Mouse (Mus musculus): ENCODE data around the gene Kif27.
A peak's percentile ranks its signal among the peaks of the same experiment; 100 is the strongest.
"Not testable (repeated sequence)": the region's sequence is repeated elsewhere in the genome, so short reads cannot be mapped to it uniquely, and the experiment has no call there.

Gene Kif27

DNA sequence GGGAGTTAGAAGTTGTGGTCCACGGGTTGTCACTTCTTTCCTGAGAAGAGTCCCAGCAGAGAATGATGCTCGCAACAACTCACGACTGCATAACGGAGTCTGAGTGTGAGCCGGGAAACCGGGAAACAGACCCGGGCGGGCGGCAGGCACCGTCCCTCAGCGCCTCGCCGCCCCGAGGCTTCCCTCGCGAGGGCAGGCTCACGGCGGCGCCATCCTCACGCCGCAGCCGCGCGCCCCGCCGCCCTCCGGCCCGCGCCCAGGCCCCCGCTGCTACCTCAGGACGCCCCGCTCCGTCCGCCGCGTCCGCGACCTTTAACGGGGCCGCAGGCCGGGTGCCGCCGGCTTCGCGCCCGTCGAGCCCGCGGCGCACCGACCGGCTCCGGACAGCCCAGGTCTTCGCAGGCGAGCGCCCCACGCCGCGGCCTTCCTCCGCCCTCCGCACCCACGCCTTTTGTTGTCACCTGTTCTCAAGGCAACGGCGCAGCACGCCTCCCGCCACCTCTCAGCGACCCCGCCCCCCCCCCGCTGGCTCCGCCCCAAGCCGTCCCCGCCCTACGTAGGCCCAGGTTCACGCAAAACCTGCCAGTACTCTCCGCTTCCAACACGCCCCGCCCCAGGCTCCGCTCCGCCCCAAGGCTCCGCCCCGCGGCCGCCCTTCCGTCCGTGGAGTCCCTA, at the start of gene Kif27:
Gene Kif27, minus strand, starts transcription at position 494 of the 675 bp plus-strand sequence.
- no peak for DNase-seq (ENCODE audit: low spot score)

DNA sequence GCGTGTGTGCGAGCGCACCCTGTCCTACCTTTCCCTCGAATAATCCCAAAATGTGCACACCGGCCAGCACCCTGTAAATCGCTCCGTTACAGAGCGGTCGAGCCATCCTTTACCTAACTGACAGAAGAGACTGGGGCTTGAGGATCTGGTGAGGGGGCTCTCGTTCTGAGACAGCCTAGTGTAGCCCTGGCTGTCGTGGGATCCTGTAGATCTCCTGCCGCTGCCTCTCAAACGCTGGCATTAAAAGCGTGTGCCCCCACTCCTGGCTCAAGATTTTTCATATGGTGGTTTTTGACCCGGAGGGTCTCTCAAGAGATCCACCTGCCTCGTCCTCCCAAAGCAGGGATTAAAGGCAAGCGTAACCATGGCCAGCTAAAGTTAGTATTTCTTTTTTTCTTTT, 44.3 kb upstream of the Kif27 start, which contains the start of gene Hnrnpk:
Gene Hnrnpk, minus strand, starts transcription at position 101 of the 400 bp plus-strand sequence.
- not testable (repeated sequence) for DNase-seq (ENCODE audit: low spot score)

DNA sequence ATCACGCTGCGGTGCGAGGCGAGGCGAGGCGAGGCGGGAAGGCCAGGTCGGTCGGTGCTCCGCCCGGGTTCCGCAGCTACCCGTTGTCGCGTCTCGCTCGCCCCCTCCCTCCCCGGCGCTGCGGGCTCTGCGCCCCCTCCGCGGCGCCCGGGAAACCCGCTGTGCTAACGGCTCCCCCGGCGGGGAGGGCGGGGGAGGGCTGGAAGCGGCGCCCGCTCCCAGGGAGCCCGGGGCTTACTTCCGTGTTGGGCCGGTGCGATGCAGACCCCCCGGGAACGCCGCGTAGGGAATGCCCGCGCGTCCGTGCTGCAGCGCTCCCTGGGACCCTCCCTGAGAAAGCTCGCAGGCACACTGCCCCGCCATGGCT, 43.8 kb upstream of the Kif27 start:
- no peak for DNase-seq (ENCODE audit: low spot score)

DNA sequence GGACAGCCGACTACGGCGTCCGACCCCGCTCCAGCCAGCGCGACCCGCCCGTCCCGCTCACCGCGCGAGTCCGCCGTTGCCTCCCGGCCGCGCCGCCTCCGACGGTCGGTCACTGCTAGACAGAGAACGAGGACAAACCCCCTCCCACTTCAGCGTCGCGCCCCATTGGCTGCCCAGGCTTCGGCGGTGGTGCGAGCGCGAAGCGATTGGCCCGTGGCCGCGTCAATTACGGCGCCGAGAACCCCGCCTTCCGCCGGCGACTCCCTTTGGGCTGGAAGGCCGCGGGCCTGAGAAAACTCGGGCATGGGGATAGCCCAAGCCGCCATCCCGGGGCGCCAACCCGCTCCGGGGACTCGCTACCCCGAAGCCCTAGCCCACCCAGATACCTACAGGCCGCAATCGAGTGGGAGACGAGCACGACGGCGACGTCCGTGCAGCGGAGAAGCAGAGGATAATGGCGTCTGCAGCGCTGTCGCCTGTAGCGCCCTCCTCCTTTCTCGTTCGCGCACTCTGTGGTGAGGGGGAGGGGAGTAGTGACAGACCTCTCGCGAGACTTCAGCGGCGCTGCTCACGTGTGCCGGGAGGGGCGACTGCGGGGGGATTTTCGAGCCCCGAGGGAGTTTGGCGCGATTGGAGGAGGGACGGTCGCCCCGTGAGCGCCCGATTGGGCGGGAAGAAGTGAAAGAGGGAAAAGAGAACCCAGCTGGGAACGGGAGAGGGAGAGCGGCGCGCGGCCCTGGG, 43.3 kb upstream of the Kif27 start, which contains the start of gene Rmi1:
Gene Rmi1, plus strand, starts transcription at position 246 of the 741 bp plus-strand sequence.
- DNase-seq (ENCODE audit: low spot score) = peak; percentile 96

DNA sequence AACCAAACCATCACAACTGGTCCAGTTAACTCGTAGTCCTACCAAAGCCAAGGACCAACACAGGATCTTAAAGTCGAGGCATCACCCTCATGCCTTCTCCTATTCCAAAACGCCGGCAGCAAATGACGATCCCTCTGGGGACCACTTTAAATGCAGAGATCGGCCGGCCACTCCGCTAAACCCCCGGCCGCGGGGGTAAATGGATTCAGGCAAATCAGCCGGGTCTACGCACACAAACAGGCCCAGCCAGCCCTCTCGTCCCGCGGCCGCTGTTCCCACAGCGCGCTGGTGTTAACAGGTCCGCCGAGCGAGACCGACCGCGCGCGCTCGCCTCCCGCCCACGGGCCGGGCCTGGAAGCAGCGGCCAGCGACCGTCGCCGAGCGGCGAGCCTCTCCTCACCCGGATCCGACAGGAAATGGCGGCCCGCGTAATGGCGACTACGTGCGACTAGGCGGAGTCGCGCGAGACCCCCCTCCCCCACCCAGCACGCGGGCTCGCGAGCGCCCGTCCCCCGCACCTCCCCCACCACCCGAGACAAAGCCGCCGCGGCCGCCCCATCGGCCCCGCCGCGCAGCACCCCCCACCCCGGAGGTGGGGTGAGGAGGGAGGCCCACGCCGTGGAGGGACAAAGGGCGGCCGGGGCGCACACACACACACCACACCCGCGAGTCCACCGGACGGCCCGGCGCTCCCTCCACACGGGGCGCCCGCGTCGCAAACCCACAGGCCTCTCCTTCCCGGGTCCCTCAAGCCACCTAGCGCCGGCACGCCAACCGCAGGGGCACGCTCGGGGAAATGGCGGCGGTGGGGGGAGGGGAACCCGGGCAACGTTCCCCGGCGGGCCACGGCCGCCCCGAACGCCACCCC, 42.4 kb upstream of the Kif27 start:
- no peak for DNase-seq (ENCODE audit: low spot score)

DNA sequence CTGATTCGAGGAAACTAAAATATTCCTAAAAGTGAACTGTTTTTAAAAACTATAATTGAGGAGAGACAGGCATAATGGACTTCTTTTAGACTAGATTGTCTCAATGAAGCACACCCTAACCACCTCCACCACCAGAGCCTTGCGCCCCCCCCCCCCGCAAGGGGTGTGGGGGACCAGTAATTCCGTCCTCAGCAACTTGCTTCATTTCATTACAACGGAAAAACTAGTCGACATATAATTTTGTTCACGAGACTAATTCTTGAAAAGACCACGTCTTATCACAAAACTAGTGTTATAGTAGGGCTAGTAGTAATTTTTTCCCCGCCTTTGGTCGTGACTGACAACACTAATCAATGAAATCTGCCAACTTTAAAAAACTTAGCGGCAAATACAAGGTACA, 41.7 kb upstream of the Kif27 start:
- DNase-seq (ENCODE audit: low spot score) = no peak

DNA sequence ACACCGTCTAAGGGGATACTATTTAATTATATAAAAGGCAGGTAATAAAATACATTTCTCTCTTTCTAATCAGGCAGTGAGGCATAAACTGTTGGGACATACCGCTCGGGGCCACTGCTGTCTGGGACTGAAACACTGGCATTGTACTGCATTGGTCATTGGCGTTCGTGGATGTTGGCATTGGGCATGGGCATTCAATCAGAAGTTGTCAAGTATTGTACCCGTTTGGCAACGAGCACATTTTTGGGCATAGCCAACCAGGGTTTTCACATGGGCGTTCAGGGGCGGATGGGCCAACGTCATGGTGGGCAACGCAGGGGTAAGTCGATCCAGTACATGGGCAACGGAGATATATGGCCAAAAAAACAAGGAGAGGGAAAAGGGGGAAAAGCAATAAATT, 38.7 kb upstream of the Kif27 start:
- no peak for DNase-seq (ENCODE audit: low spot score)

DNA sequence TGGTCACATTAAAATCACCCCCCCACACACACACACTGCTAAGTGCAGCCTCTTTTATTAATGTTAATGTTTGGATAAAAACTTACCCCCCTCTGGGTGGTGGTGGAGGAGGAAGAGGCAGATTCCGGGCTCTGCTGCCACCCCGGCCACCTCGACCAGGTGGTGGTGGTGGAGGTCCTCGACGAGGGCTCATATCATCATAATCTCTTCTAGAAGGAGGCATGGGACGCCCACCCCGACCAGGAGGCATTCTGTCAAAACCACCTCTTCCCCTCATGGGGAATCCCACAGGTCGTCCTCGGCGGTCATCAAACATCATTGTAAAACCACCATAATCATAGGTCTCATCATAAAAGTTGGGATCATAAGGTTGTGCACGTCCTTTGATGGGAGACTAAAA, 35.5 kb upstream of the Kif27 start:
- DNase-seq (ENCODE audit: low spot score) = not testable (repeated sequence)

DNA sequence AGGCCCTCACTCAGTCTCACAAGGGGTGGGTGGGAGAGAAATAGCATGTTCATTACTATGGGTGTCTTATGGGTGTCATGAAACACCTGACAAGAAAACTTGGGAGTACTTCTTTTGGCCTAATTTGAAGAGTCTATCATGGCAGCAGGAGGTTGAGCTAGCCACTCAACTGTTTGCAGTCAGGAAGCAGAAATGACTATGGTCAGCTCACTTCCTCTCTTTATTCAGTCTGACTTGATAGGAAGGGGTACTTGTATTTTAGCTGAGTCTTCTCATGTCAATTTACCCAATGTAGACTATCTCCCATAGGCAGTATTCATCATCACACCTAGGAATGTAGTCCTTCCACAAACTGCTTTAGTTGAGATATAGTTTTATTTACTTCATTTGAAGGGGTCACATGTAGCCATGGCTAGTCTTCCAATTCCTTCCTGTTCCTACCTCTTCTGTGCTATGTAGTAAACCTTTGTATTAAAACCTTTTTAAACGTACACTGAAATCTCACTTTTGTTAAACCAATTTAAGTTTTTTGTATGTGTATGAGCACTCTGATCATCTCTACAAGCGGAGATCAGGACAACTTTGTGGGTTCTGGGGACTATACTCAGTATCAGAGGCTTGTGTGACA, 30.5 kb upstream of the Kif27 start:
- DNase-seq (ENCODE audit: low spot score) = no peak

DNA sequence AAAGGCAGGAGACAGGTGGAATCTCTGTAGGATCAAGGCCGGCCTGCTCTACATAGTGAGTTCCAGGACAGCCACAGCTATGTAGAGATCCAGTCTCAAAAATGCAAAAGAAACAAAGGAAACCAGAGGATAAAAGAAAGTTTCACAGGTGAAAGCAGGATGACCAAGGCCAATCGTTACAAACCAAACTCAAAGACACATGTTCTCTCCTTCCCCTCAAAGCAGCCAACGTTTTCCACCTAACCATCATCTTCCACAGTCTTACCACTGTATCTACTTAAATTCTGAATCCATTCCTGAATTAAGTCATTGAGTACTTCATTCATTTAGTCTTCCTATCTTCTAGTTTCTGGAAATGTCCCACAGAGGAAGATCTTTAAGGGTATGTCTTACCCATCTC, 29.5 kb upstream of the Kif27 start:
- DNase-seq (ENCODE audit: low spot score) = no peak

DNA sequence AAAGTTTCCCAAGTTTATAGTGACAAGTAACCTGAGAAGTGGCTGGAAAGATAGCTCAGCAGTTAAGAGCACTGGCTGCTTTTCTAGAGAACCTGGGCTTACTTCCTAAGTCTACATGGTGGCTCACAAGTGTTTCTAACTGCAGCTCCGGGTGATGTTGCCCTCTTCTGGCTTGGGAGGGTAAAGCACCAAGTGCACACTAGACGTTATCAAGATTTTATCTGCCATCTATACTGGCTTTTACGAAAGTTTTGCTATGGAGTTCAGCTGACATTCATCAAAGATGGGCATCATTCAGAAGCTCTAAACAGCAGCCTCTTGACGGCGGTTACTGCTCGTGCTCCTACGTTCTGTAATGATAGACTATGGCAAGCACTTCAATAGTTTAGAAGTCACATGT, 29.0 kb upstream of the Kif27 start:
- DNase-seq (ENCODE audit: low spot score) = peak; percentile 48

DNA sequence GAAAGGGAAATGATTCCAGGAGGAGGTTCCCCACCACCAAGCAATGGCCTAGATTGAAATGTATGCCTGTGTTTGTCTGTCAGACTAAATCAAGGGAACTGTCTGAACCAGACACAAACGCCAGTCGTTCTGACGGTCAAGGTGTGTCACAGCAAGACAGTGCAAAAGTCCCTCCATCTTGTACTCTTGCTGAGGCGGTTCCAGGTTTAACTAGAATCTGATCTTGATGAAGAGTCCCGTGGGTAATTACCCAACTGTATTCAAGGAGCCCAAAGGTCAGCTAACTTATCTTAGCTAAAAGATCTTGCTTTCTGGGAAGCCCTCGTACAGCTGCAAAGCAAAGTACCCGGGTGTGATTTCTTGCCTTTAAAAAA, 26.6 kb upstream of the Kif27 start:
- DNase-seq (ENCODE audit: low spot score) = no peak

DNA sequence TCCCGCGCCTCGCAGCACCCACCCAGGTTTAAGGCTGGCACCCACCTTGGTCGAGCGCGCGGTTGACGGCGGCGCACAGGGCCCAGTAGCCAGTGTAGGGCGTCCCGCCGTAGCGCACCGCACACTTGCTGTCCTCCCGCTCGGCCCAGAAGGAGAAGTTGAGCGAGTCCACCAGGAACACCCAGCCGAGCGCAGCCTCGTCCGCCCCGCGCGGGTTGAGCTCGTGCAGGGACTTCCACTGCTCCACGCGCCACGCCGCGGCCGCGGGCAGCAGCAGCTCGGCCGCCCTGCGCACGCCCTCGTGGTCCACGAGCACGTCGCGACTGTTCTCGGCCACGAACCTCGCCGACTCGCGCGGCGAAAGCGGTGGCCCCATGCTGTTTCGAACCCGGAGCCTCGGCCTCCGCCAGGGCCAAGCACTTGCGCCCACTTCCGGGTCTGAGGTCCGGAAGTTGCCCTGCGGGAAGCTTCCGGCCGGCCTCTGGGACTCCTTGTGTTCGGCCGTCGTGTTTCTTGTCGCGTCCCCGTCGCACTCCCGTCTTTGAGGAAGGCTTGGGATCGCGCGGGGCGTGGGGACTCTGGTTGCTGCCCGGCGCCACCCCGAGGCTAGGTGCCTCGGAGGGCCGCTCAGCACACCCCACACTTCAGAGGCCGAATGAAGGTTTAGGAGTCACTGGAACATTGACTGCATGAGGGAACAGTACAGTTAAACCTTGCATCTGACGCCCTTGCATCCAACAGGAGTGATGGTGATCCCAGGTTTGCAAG, 26.0 kb upstream of the Kif27 start, which contains the start of gene 2210016F16Rik:
Gene 2210016F16Rik, minus strand, starts transcription at position 447 of the 768 bp plus-strand sequence.
- DNase-seq (ENCODE audit: low spot score) = no peak

DNA sequence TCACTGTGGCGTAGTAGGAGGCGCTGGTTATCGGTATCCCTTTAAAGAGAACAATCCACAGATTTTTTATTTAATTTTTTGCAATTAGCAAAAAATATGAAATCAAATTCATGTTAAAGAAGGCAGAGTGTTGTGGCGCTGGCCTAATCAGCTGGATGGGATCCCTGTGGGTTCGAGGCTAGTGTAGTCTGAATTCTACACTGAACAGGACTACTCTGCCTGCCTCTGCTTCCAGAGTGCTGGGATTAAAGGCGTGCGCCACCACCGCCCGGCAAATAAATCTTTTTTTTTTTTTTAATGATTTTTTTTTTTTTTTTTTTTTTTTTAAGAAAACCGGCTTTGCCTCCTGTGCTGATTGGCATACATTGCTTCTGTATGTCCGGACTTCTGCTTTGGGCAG, 25.4 kb upstream of the Kif27 start:
- DNase-seq (ENCODE audit: low spot score) = no peak

DNA sequence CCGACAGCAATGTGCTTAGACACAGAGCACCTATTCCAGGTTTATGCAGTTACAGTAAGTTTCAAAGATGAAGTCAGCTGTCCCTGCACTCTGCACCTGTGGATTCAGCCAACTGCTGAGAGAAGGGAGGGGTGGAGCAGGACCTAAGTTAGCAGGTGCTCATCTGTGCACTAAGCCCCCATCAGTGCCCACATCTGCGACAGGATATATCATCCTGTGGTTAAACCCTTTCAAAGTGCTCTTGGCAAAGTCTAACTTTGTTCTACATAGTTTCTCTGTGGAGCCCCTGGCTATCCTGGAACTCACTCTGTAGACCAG, 14.2 kb upstream of the Kif27 start:
- DNase-seq (ENCODE audit: low spot score) = no peak

DNA sequence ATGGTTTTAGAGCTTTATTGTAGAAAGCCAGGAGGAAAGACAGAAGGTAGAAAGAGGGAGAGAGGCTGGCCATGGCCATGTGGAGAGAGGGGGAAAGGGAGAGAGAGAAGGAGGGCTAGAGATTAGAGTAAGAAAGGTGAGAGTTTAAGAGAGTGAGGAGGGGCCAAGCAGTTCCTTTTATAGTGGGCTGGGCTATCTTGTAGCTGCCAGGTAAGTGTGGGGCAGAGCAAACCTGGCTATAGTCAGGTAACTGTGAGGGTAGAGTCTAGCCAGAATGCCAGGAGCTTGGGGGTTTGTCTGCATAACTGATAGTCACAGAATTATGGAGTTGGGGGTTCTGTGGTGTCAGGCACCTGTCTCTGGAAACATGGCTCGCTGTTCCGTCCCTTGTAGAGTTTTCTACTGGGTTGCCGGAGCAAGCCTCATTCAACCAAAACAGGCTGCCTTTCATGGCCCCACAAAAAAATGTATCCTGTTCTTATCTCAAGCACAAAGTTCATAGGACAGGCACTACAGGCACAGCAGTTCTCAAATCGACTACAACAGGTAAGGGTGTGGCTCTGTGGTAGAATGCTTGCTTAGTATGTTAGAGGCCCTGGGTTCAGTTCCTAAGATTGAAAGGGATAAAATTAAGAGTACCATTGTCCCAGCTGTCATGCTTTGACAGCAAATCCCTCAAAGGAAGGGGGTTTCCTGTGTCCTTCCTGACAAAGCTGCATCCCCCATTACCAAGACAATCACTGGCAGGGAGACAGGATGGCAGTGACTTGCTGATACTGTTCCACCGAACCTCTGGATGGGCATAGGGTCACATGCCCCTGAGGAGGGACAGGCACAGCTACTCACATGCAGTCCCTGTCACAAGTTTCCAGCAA, 13.6 kb upstream of the Kif27 start:
- no peak for DNase-seq (ENCODE audit: low spot score)

DNA sequence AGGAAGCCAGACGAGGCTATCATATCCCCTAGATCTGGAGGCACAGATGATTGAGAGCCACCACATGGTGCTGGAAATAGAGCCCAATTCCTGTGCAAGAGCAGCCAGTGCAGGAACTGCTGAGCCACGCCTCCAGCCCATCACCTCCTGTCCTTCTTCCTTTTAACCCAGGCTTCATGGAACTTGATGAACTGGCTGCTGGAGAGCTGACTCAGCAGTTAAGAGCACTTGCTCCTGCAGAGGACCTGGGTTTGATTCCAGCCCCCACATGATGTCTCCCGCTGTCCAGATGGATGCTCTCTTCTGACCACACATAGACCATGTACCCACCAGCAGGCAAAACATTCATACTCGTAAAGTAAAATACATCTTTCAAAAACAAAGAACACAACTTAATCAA, 9.9 kb upstream of the Kif27 start:
- no peak for DNase-seq (ENCODE audit: low spot score)

DNA sequence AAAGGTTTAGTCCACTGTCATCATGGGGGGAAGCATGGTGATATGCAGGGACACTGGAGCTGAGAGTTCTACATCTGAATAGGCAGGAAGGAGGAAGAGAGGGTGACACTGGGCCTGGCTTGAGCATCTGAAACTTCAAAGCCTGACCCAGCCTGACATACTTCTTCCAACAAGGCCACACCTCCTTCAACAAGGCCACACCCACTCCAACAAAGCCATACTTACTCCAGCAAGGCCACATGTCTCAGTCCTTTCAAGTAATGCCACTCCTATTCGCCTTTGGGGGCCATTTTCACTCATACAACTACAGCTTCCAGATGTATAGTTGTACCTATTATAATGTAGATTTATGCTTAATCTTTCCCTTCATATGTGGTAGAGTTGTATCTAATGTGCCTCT, 8.7 kb upstream of the Kif27 start:
- DNase-seq (ENCODE audit: low spot score) = no peak

DNA sequence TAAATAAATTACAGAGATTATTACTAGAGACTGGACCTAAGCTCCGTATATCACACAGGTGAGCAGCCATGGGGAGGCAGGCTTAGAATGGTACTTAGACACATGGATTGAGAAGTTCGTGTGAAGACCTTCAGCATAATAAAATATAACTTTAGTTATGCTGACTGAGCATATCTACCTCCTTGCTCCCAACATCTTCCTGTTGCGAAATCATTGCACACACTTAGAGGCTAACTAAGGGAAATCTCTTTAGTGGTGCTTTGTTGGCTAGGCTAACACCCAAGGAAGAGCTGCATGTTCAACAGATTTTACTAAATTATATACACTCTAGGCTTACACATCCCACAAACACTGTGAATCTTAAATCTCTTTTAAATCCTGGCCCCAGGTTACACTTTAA, 7.5 kb upstream of the Kif27 start:
- DNase-seq (ENCODE audit: low spot score) = no peak

DNA sequence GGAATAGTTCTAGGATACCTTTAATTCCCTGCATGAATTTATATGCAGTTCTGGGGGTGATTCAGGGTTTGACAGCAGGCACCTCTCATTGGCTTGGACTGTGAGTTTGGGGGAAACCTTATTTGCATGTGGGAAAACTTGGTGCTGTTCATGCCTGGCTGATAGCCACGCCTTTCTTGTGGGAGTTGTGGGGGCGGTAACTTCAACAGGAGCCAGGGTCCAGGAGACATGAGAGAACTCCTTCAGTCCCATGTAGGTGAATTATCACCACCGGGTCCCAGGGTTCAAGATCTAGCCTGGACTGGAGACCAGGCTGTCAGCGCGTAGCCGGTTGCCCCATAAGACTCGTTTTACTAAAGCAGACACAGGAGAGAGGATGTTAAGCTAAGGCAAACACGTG, 6.3 kb upstream of the Kif27 start:
- DNase-seq (ENCODE audit: low spot score) = not testable (repeated sequence)

Measured in layer of hippocampus, adult 9-10 months (tissue).